Mouse (Mus musculus) ES-E14 (cell line): ENCODE measurements around the gene Tpst1. TPM values are rescaled to one million over a fixed set of nuclear protein-coding genes. Genes with fewer than 3 reads are reported as not detected.

Experiments used
- DNase-seq: peaks from one replicate; pipeline ENCODE4 v3.0.0-alpha.2; 2013; ENCODE audit warnings: low read depth, low spot score
- H3K27ac ChIP-seq: 2 replicates; pipeline ENCODE4 v1.5.1; 2012; ENCODE audit warnings: low read depth, mild to moderate bottlenecking, low read length, moderate library complexity, mixed read lengths; ENCODE audit not compliant: poor library complexity, insufficient read depth, severe bottlenecking
- H3K36me3 ChIP-seq: 2 replicates; pipeline ENCODE4 v1.6.1; 2012; ENCODE audit warnings: mild to moderate bottlenecking, low read length, moderate library complexity, mixed read lengths; ENCODE audit not compliant: control insufficient read depth, poor library complexity, insufficient read depth, severe bottlenecking
- H3K4me1 ChIP-seq, 2 experiments: fragments of 150-350 bp in 1 of 2; sonication (generic) in 1 of 2; 2 replicates each; pipeline ENCODE4 v1.6.1; 2012; ENCODE audit warnings: low read length in 2 of 2, mild to moderate bottlenecking in 1 of 2, mixed read lengths in 1 of 2; ENCODE audit not compliant: control insufficient read depth in 2 of 2, insufficient read depth in 2 of 2, poor library complexity in 1 of 2
- H3K4me3 ChIP-seq, 2 experiments: fragments of 150-350 bp in 1 of 2; sonication (generic) in 1 of 2; 2 replicates each; pipeline ENCODE4 v1.5.1; 2012; ENCODE audit warnings: low read length in 2 of 2, low read depth in 1 of 2, mild to moderate bottlenecking in 1 of 2, mixed read lengths in 1 of 2; ENCODE audit not compliant: insufficient read depth in 1 of 2, poor library complexity in 1 of 2, severe bottlenecking in 1 of 2
- H3K9ac ChIP-seq: 2 replicates; pipeline ENCODE4 v1.6.1; 2012; ENCODE audit warnings: low read depth, mild to moderate bottlenecking, low read length, mixed read lengths; ENCODE audit not compliant: poor library complexity, insufficient read depth, severe bottlenecking
- H3K9me3 ChIP-seq: fragments of 150-350 bp; sonication (generic); 2 replicates; pipeline ENCODE4 v1.6.1; 2012; ENCODE audit warnings: low read depth, mild to moderate bottlenecking, low read length; ENCODE audit not compliant: control insufficient read depth, insufficient read depth
- CHD2 ChIP-seq: IDR thresholded peaks from 2 replicates; pipeline ENCODE4 v1.6.1; 2014; ENCODE audit warnings: mild to moderate bottlenecking, low read depth, low read length, inconsistent platforms
- HCFC1 ChIP-seq: IDR thresholded peaks from 2 replicates; pipeline ENCODE4 v1.6.1; 2012; ENCODE audit warnings: low read length, inconsistent platforms, borderline replicate concordance; ENCODE audit not compliant: insufficient read depth
- MAFK ChIP-seq: IDR thresholded peaks from 2 replicates; pipeline ENCODE4 v1.6.1; 2014; ENCODE audit warnings: mild to moderate bottlenecking, low read depth, low read length, inconsistent platforms; ENCODE audit not compliant: insufficient read depth
- ZC3H11A ChIP-seq: IDR thresholded peaks from 2 replicates; pipeline ENCODE4 v1.6.1; 2012; ENCODE audit warnings: low read depth, mild to moderate bottlenecking, inconsistent platforms, low read length, borderline replicate concordance
- ZNF384 ChIP-seq: IDR thresholded peaks from 2 replicates; pipeline ENCODE4 v1.6.1; 2012; ENCODE audit warnings: low read depth, low read length, inconsistent platforms
- in situ Hi-C, 2 experiments: fragments of 600-800 bp; cut with MboI; formaldehyde crosslinking; loops; one replicate each; pipeline ENCODE4 v1.15.1; 2025; ENCODE audit warnings: low sequenced_read_pairs in 2 of 2, inconsistent platforms in 1 of 2; ENCODE audit not compliant: unreplicated experiment in 2 of 2
- total RNA-seq: library from RNA; depleted of rRNA; stranded (reverse); fragments of 300-350 nt; gene quantifications from 2 replicates; pipeline ENCODE4 v1.2.3, GENCODE M21; 2012

Gene Tpst1
- total RNA-seq, 1 experiment = 51.4 TPM

- peaks cover 0 to 4% of the 10 kb centered on the region in 2 experiments; a peak in 2 of 4 replicates for H3K4me1 ChIP-seq
- TF ChIP-seq HCFC1 (no peak), ZC3H11A (no peak), ZNF384 (no peak), CHD2 (no peak), MAFK (no peak)
- no peaks in the 10 kb centered on the region for H3K9me3 ChIP-seq
- peaks cover 3% of the 10 kb centered on the region; the same call in 1 of the 2 replicates for H3K36me3 ChIP-seq
- DNase-seq = no peak
- peak overlapping the region; percentile 83 to 88 for H3K4me3 ChIP-seq
- no peak overlapping the region for H3K27ac ChIP-seq
- in situ Hi-C loops = no loop called here
- peak overlapping the region; percentile 90 for H3K9ac ChIP-seq
Observed at GRCm38 (mm10) chr5:130080051-130080681, 7.0 kb downstream of the Tpst1 start.

GRCm38 (mm10) chr5:130081181-130081881 lies 8.2 kb downstream of the Tpst1 start:
- H3K4me3 ChIP-seq = no peak overlapping the region
- no peak for DNase-seq
- no peak overlapping the region for H3K9ac ChIP-seq
- H3K9me3 ChIP-seq = no peaks in the 10 kb centered on the region
- no peak overlapping the region for H3K27ac ChIP-seq
- in situ Hi-C loops = no loop called here
- H3K36me3 ChIP-seq = peaks cover 3% of the 10 kb centered on the region; the same call in 1 of the 2 replicates
- peaks cover 0 to 4% of the 10 kb centered on the region in 2 experiments; a peak in 1 of 4 replicates for H3K4me1 ChIP-seq
- TF ChIP-seq MAFK (no peak), HCFC1 (no peak), ZNF384 (no peak), ZC3H11A (no peak), CHD2 (no peak)

GRCm38 (mm10) chr5:130082431-130082830 lies 9.3 kb downstream of the Tpst1 start:
- Histone ChIP-seq H3K9me3 (no peaks in the 10 kb centered on the region), H3K4me1 (0 out of 4 replicates have a peak, but pooled peaks cover 0 to 2% of the 10 kb centered on the region in 2 experiments), H3K9ac (no peak overlapping the region), H3K27ac (no peak overlapping the region), H3K36me3 (peaks cover 3% of the 10 kb centered on the region; the same call in 1 of the 2 replicates), H3K4me3 (no peak overlapping the region)
- in situ Hi-C loops = no loop called here
- DNase-seq = no peak
- no peak for TF ChIP-seq ZC3H11A
- no peak for TF ChIP-seq ZNF384
- no peak for TF ChIP-seq MAFK
- no peak for TF ChIP-seq HCFC1
- TF ChIP-seq CHD2 = no peak

GRCm38 (mm10) chr5:130084271-130084670 lies 11.1 kb downstream of the Tpst1 start:
- in situ Hi-C loops = no loop called here
- no peak for DNase-seq
- Histone ChIP-seq H3K9ac (no peak overlapping the region), H3K36me3 (peaks cover 4% of the 10 kb centered on the region), H3K4me1 (peaks cover 1 to 2% of the 10 kb centered on the region in 2 experiments; a peak in 1 of 4 replicates), H3K9me3 (no peaks in the 10 kb centered on the region), H3K27ac (no peak overlapping the region), H3K4me3 (no peak overlapping the region)
- no peak for TF ChIP-seq ZNF384
- no peak for TF ChIP-seq HCFC1
- no peak for TF ChIP-seq ZC3H11A
- TF ChIP-seq MAFK = no peak
- no peak for TF ChIP-seq CHD2
